Mouse (Mus musculus): ENCODE data around the gene Tuba1a.

DNA sequence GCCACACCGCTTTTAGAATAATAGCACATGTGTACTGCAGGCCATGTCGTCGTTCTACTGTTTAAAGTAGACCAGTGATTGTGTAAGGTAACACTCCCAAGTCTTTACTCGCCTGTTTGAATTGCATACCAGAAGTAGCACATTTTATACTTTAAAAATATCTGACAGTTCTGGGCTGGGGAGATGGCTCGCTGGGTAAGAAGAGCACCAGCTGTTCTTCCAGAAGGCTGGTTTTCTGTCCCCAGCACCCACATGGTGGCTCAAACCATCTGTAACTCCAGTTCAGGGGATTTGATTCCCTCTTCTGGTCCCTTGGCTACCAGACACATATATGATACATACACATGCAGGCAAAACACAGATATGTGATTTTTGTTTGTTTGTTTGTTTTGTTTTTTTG lies 4.0 kb upstream of the Tuba1a start:
- TF ChIP-seq GATA1 (IDR thresholded peaks at IDR 0.05; ENCODE audit: borderline replicate concordance, low read length) (no peak), FLI1 (IDR thresholded peaks at IDR 0.05; ENCODE audit: low read length) (no peak)

Measured in megakaryocyte, embryonic 14.5 days (primary cell).